Mouse (Mus musculus): ENCODE data around the gene Naga.

DNA sequence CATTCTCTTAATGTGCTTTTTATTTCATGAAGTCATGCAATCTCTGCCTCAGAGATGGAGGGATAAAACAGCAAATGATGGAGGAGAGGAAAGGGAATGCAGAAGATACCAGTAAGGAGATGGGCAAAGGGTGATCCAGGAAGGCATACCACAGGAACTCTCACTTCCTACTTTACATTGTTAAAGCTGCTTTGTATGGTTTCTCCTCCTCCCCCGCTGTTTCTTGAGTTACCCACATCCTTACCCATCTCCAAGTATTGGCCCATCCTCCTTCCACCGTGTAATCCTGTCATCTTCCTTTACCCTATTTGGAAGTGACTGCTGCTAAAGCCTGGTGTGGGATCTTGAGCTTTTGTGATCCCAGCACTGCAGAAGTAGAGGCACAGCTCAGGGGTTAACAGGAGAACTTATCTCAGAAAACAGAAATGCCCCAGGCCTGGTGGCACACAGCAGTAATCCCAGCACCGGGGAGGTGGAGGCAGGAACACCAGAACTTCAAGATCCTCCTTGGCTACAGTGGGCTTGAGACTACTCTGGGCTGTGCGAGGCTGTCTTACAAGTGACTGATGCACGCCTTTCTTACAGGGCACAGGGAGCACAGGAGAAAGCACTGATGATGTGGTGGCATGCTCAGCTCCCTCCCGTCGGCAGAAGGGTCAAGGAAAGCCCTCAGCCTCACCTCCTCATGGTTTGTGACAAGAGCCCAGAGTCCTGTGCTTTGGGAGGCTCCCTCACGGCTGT lies 9.7 kb upstream of the Naga start:
- TF ChIP-seq POLR2A (IDR thresholded peaks at IDR 0.05; ENCODE audit: extremely low read depth, insufficient read depth, low read length): no peak
- TF ChIP-seq CTCF (IDR thresholded peaks at IDR 0.05; ENCODE audit: low read depth, low read length): no peak
